Comparison of ENCODE assay signal across 12 mouse cellular contexts in genomic region chr2:170101932-170102331, GRCm38 (mm10). TPM values are rescaled to one million over a fixed set of nuclear protein-coding genes. Genes with fewer than 3 reads are reported as not detected.
A peak's percentile ranks its signal among the peaks of the same experiment; 100 is the strongest.
DNase-seq lines count a peak whose midpoint lies in the region; ATAC-seq and TF ChIP-seq lines count a peak whose summit lies in the region.
"Had no signal": no experiment of that assay in that cellular context is flagged by ENCODE, and none has a peak within 500 bp of the region (broad histone marks: within the 10 kb centered on the region; RNA-seq: fewer than 3 reads in every experiment).

No protein-coding gene starts in this region.

- peak; percentile 29 for TF ChIP-seq CTCF in heart, adult 2 months (IDR thresholded peaks at IDR 0.05)
- TF ChIP-seq CTCF in bone marrow, adult 2 months (IDR thresholded peaks at IDR 0.05; ENCODE audit: control insufficient read depth, insufficient read depth, low read length), result peak; percentile 22; the same call in 1 of the 2 replicates

- no peak overlapping the region for H3K4me2 ChIP-seq in midbrain, embryonic 12.5 days (replicated peaks)
- H3K4me2 ChIP-seq: embryonic facial prominence, embryonic 13.5 days; forebrain, embryonic 15.5 days; heart, embryonic 11.5 days; limb, embryonic 12.5 days; liver, embryonic 13.5 days had no signal

- H3K9me3 ChIP-seq in midbrain, embryonic 12.5 days, result no peaks in the 10 kb centered on the region
- H3K9me3 ChIP-seq in midbrain, embryonic 10.5 days (replicated peaks), result no peaks in the 10 kb centered on the region
- H3K9me3 ChIP-seq: embryonic facial prominence, embryonic 13.5 days; forebrain, embryonic 15.5 days; limb, embryonic 12.5 days; liver, embryonic 13.5 days had no signal

- 0 out of 2 replicates have a peak, but pooled peaks have one; percentile 48 for ATAC-seq in midbrain, embryonic 12.5 days (ENCODE audit: low FRiP score, low read depth)

- intact Hi-C loops in heart, adult 2 months (cut with DNase I), result loop anchor here (1.0 to 2.0 kb wide), 2 partner anchors 47 to 1041 kb away; no protein-coding TSS in a partner anchor

- no peak overlapping the region for H3K9ac ChIP-seq in heart, adult 2 months (ENCODE audit: low read depth, low read length)
- no peak overlapping the region for H3K9ac ChIP-seq in midbrain, embryonic 12.5 days (replicated peaks)
- H3K9ac ChIP-seq: embryonic facial prominence, embryonic 13.5 days; forebrain, embryonic 15.5 days; limb, embryonic 12.5 days; liver, embryonic 13.5 days had no signal

- no peaks in the 10 kb centered on the region for H3K79me2 ChIP-seq in heart, adult 2 months (replicated peaks; ENCODE audit: control insufficient read depth, insufficient read depth, low read length)

- H3K36me3 ChIP-seq in heart, adult 2 months (ENCODE audit: control insufficient read depth, insufficient read depth, low read length), result no peaks in the 10 kb centered on the region
- H3K36me3 ChIP-seq in midbrain, embryonic 12.5 days, result no peaks in the 10 kb centered on the region
- H3K36me3 ChIP-seq in midbrain, embryonic 10.5 days, result peaks cover 9% of the 10 kb centered on the region
- H3K36me3 ChIP-seq: forebrain, embryonic 15.5 days had no signal

- no peaks in the 10 kb centered on the region for H3K27me3 ChIP-seq in heart, adult 2 months (ENCODE audit: control insufficient read depth, insufficient read depth, low read length)
- H3K27me3 ChIP-seq in midbrain, embryonic 12.5 days, result no peaks in the 10 kb centered on the region
- no peaks in the 10 kb centered on the region for H3K27me3 ChIP-seq in midbrain, embryonic 10.5 days (ENCODE audit: low read depth, poor library complexity, severe bottlenecking)
- H3K27me3 ChIP-seq: embryonic facial prominence, embryonic 13.5 days; forebrain, embryonic 15.5 days; limb, embryonic 12.5 days had no signal

- no peak overlapping the region for H3K27ac ChIP-seq in heart, adult 2 months
- H3K27ac ChIP-seq in midbrain, embryonic 12.5 days (replicated peaks), result no peak overlapping the region
- no peak overlapping the region for H3K27ac ChIP-seq in midbrain, embryonic 10.5 days (replicated peaks)
- H3K27ac ChIP-seq in bone marrow, adult 2 months (ENCODE audit: control insufficient read depth, insufficient read depth, low read depth, low read length, poor library complexity), result no peak overlapping the region
- H3K27ac ChIP-seq: embryonic facial prominence, embryonic 13.5 days; forebrain, embryonic 15.5 days; limb, embryonic 12.5 days; liver, embryonic 13.5 days had no signal

- no peak for TF ChIP-seq POLR2A in heart, adult 2 months (IDR thresholded peaks at IDR 0.05; ENCODE audit: insufficient read depth, low read depth, low read length)
- TF ChIP-seq POLR2A in bone marrow, adult 2 months (IDR thresholded peaks at IDR 0.05; ENCODE audit: borderline replicate concordance, control insufficient read depth, low read depth, low read length), result no peak

- no peaks in the 10 kb centered on the region for H3K4me1 ChIP-seq in heart, adult 2 months (ENCODE audit: control insufficient read depth, insufficient read depth, low read length)
- H3K4me1 ChIP-seq in midbrain, embryonic 12.5 days, result no peaks in the 10 kb centered on the region
- no peaks in the 10 kb centered on the region for H3K4me1 ChIP-seq in midbrain, embryonic 10.5 days
- no peaks in the 10 kb centered on the region; the same call in 1 of the 2 replicates for H3K4me1 ChIP-seq in bone marrow, adult 2 months (ENCODE audit: control insufficient read depth, insufficient read depth, low read length)
- H3K4me1 ChIP-seq: forebrain, embryonic 15.5 days; limb, embryonic 12.5 days had no signal

- WGBS in heart, adult 2 months, result 57% methylated on average over 7 of the region's 7 CpGs
- WGBS in midbrain, embryonic 12.5 days, result 77% methylated on average over 7 of the region's 7 CpGs
- 76% methylated on average over 7 of the region's 7 CpGs for WGBS in midbrain, embryonic 10.5 days
- 53% methylated on average over 7 of the region's 7 CpGs for WGBS in bone marrow, adult 2 months

- DNase-seq in heart, adult 2 months, result no peak
- no peak for DNase-seq in heart, adult 8-10 months (ENCODE audit: low spot score)
- DNase-seq in midbrain, embryonic 10.5 days (ENCODE audit: low spot score), result no peak
- DNase-seq in right cerebral cortex, adult 18-20 months, result no peak
- no peak for DNase-seq in neural tube, embryonic 10.5 days (ENCODE audit: extremely low spot score, low spot score)

- TF ChIP-seq EP300 in heart, adult 2 months (IDR thresholded peaks at IDR 0.05; ENCODE audit: insufficient read depth, low read depth, low read length), result no peak

- H3K4me3 ChIP-seq in heart, adult 2 months, result no peak overlapping the region
- H3K4me3 ChIP-seq in midbrain, embryonic 12.5 days, result no peak overlapping the region
- H3K4me3 ChIP-seq in midbrain, embryonic 10.5 days, result no peak overlapping the region
- no peak overlapping the region for H3K4me3 ChIP-seq in bone marrow, adult 2 months (replicated peaks; ENCODE audit: control insufficient read depth, low read depth, low read length)
- H3K4me3 ChIP-seq: embryonic facial prominence, embryonic 13.5 days; forebrain, embryonic 15.5 days; limb, embryonic 12.5 days; liver, embryonic 13.5 days had no signal

RNA-seq across cellular contexts. Expression of gene Zfp217, which starts 46.0 kb away (rescaled TPM):
- total RNA-seq in heart, adult 2 months (2021), result 1 to 10 TPM; 8.9 to 9.4 TPM
- 5.2 and 9.7 TPM in 2 replicates for polyA plus RNA-seq in heart, adult 2 months (2012; rRNA removed)
- 10 to 100 TPM in 1 of 4 experiments, 1 to 10 TPM in 3; 7.4 to 12.0 (median 8.9) TPM for total RNA-seq in heart, adult 8-10 months (2022)
- 3.0 and 3.5 TPM in 2 replicates for polyA plus RNA-seq in midbrain, embryonic 12.5 days (2016; fragmentation: Nextera tagmentation; extraction: Ambion mirVana)
- polyA plus RNA-seq in midbrain, embryonic 10.5 days (2016; fragmentation: Nextera tagmentation; extraction: Ambion mirVana), result 2.8 and 2.9 TPM in 2 replicates
- 10.1 and 23.7 TPM in 2 replicates for polyA plus RNA-seq in bone marrow, adult 2 months (2011; ENCODE audit: insufficient read depth, insufficient read length, low replicate concordance, missing spikeins)
